Mouse (Mus musculus) liver, adult (tissue): ENCODE measurements around the gene Degs2.

ENCODE experiments used
- GATA4 ChIP-seq: IDR thresholded peaks from 2 replicates; pipeline ENCODE4 v1.6.1; 2014; ENCODE audit warnings: mild to moderate bottlenecking, low read length; ENCODE audit not compliant: insufficient replicate concordance

Gene Degs2

GRCm38 (mm10) chr12:108709964-108710765 is 8.1 kb upstream of the Degs2 start:
- no peak for TF ChIP-seq GATA4

DNA sequence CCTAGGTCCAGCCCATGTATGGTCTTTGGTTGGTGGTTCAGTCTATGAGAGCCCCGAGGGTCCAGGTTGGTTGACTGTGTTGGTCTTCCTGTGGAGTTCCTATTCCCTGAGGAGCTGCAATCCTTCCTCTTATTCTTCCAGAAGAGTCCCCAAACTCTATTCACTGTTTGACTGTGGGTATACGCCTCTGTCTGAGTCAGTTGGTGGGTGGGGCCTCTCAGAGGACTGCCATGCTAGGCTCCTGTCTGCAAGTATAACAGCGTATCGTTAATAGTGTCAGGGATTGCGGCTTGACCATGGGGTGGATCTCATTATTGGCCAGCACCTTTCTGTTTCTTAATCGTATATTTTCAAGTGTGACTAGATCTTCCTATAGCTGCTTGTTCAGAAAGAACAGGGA is 7.3 kb upstream of the Degs2 start:
- no peak for TF ChIP-seq GATA4

DNA sequence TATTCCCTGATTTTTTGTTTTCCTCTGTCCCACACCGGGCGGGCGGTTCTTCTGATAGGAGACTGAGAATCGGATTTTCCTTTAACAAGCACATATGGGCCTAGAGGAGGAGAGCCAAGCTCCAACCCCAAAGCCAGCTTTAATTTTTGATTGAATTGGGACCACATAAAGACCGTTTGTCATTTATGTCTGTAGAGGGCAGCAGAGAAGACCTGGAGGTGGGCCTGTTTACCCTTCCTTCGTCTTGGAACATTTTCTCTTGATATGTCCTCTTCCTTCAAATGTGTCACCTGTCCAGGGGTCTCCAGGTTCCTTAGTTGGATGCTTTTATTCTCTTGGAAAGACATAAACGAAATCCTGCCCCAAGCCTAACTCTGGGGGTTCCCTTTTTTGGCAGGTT is 4.0 kb upstream of the Degs2 start:
- TF ChIP-seq GATA4: no peak

- TF ChIP-seq GATA4: no peak
These were observed 3.4 kb upstream of the Degs2 start for GRCm38 (mm10) chr12:108705486-108705885.

DNA sequence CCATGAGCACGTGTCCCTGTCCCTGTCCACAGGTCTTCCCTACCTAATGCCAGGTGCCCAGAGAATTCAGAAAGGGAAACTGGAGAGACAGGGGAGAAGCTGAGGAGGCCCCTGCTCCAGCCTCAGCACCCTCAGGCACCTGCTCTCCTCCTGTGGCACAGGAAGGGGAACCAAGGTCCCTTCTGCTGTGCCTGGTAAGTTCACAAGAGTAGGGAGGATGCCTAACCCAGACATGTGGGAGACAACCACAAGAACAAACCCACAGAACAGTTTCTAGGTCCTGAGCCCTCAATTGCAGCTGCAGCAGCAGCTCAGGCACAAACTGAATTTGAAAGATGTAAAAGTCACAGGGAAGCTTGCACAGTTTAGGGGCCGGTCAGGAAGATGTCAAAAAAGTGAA is 894 bp downstream of the Degs2 start:
- TF ChIP-seq GATA4: no peak

DNA sequence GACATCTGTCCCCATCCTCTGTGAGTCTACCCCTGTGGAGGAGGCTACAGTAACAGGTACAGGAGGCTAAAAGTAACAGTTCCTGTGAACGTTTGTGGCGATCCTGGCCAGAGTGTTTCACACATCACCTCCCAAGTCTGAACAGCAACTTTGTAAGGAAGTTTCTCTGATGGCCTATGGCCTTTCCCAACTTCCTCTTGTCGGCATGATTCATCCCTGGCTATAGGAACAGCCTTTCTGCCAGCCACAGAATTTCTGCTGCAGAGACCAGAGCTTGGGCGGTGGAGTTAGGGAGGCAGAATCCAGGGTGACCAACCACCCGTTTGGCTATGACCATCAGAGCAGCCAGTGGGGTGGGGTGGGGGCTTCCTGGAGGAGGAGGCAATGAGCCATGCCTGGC is 2.1 kb downstream of the Degs2 start:
- TF ChIP-seq GATA4: no peak

- no peak for TF ChIP-seq GATA4
These were observed 2.5 kb downstream of the Degs2 start for GRCm38 (mm10) chr12:108699576-108699975.

DNA sequence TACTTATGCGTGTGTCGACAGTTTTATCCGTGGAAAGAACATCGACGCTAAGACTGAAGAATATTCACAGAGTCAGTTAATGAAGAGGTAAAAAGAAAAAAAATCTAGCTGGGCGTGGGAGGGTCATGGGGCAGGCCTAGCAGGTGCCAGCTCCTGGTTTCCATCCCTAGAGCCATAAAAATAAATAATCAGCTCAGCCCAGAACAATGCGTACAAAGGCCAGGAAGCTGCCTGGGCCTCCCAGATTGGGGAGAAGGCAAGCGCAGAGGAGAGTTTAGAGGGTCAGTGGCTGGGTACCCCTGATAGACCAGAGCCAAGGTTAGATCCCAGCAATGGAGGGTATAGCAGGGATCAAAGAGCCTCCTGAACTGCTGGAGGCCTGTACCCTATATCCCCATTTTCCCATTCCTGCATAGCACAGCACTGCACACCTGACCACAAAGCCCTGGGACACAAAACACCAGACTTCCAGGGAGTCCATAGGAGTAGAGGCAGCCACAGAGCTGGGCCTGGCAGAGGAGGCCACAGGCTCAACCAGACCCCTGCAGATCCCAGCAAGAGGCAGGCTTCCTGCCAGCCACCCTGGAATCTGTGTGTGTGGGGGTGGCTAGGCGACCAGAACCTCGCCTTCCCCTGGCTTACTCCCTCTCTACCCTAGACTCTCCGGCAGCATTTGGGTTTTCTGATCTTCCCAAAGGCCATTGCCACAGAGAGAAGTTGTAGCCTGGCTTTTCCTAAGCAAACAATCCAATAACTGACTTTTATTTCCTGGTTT is 3.2 kb downstream of the Degs2 start:
- no peak for TF ChIP-seq GATA4

GRCm38 (mm10) chr12:108694223-108694622 is 7.9 kb downstream of the Degs2 start:
- TF ChIP-seq GATA4: no peak

DNA sequence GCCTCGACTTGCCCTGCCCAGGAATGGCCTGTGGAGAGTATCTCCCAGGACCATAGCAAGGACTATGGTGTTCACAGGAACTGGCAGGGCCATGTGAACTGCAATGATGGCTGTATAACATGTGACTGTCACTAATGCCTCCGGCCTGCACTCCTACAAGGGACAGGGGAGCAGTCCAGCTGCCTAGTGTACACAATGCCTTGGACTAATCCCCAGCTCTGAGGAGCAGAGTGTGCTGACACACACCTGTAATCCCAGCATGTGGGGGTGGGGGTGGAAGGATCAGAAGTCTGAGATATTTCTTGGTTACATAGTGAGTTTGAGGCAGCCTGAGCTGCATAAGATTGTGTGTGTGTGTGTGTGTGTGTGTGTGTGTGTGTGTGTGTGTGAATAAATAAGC is 8.5 kb downstream of the Degs2 start:
- TF ChIP-seq GATA4: no peak

DNA sequence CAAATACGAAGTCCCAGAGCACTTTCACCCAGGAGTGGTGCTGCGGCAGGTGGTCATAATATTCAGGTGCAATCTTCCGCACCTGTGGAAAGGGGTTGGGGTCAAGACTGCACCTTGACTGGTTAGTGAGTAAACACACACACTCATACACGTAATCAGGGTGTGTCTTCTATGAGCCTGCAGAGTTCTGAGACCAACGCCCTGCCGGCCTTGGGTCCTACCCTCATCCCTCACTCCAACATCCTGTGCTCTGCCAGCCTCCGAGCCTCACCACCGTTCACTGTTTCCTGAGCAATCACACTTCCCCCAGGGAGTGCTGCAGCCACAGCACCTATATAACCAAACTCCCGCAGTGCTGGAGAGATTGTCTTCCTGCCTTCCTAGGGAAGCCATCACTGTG is 11.6 kb downstream of the Degs2 start:
- no peak for TF ChIP-seq GATA4

GRCm38 (mm10) chr12:108689167-108689566 is 12.9 kb downstream of the Degs2 start:
- TF ChIP-seq GATA4: no peak

- no peak for TF ChIP-seq GATA4
These were observed 15.2 kb downstream of the Degs2 start for GRCm38 (mm10) chr12:108686926-108687325.

- TF ChIP-seq GATA4: no peak
These were observed 15.7 kb downstream of the Degs2 start for GRCm38 (mm10) chr12:108686463-108686862.

DNA sequence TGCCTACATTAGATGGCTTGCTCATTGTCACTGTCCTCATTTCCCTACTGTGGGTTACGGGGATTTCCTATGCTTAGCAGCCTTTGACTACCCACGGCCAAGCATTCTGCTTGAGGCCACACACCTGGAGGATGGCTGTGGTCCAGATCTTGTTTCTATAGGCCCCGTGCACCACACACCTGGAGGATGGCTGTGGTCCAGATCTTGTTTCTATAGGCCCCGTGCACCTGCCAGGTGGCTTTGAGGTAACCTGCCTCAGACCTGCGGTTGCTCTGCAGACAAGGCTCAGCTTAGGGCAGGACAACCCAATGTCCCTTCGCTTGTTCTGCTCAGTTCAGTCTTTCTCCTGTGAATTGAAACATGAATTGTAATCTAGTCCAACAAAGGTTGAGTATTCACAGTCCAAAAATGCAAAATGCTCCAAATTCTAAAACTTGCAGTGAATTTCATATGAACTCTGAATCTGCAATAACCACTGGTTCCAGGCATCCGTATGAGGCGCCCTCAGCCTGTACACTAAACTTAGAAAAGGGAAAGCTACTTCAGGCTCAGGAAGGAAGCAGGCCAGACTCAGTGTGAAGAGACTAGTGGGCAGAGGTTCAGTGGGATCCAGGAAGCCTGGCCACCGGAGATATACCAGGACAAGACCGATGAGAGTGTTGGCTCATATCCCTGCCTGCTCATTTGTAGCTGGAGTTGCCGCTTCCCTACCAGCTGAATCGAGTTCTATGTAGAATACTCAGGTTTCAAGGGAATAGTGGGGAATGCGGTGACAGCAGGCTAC is 19.7 kb downstream of the Degs2 start:
- peak; percentile 42; the same call in 1 of the 2 replicates for TF ChIP-seq GATA4

DNA sequence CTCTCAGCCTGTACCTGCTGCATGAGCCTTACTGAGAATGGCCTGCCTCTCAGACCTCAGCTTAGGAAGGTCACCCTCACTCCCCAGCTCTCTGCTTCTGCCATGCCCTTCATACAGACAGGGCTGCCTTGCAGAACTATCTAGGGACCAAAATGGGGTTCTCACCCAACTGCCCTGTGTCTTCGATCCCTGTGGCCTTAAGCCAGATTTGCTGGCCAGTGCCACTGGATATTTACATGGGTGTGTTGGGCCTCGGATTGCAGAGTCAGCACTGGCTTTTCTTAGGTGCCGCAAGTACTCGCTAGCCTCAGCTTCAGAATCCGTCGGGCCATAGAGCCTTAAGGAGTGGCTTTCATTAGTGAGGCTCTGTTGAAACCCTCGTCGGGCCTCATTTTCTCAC is 21.3 kb downstream of the Degs2 start:
- no peak for TF ChIP-seq GATA4
